Mouse (Mus musculus) midbrain, embryonic 15.5 days (tissue): Measurements from ENCODE around the gene Mag. TPM values are rescaled to one million over a fixed set of nuclear protein-coding genes. Genes with fewer than 3 reads are reported as not detected.

Experiments used
- ATAC-seq: fragments of 200-750 bp; cut with Nextera tagmentation; replicated peaks from 2 replicates; pipeline ENCODE4 v1.8.0; 2017; ENCODE audit warnings: moderate TSS enrichment
- H3K27ac ChIP-seq: fragments of 300-500 bp; sonication (generic); 2 replicates; pipeline ENCODE4 v1.5.1; 2015; ENCODE audit warnings: mild to moderate bottlenecking, inconsistent platforms
- H3K27me3 ChIP-seq: fragments of 300-500 bp; sonication (generic); replicated peaks from 2 replicates; pipeline ENCODE4 v1.6.1; 2015; ENCODE audit warnings: inconsistent platforms
- H3K36me3 ChIP-seq: fragments of 300-500 bp; sonication (generic); replicated peaks from 2 replicates; pipeline ENCODE4 v1.6.1; 2015; ENCODE audit warnings: inconsistent platforms
- H3K4me1 ChIP-seq: fragments of 300-500 bp; sonication (generic); 2 replicates; pipeline ENCODE4 v1.6.1; 2015; ENCODE audit warnings: inconsistent platforms
- H3K4me2 ChIP-seq: fragments of 300-500 bp; sonication (generic); 2 replicates; pipeline ENCODE4 v1.6.1; 2015; ENCODE audit warnings: inconsistent platforms, mild to moderate bottlenecking, moderate library complexity
- H3K4me3 ChIP-seq: fragments of 300-500 bp; sonication (generic); 2 replicates; pipeline ENCODE4 v1.5.1; 2015; ENCODE audit warnings: mild to moderate bottlenecking, inconsistent platforms
- H3K9ac ChIP-seq: fragments of 300-500 bp; sonication (generic); 2 replicates; pipeline ENCODE4 v1.6.1; 2015; ENCODE audit warnings: mild to moderate bottlenecking, inconsistent platforms
- H3K9me3 ChIP-seq: fragments of 300-500 bp; sonication (generic); 2 replicates; pipeline ENCODE4 v1.6.1; 2016; ENCODE audit warnings: inconsistent platforms
- WGBS: fragments of 180-500 bp; shearing (Covaris S2); methylation state at CpG from one replicate; pipeline ENCODE4 v1.1.7; 2015; ENCODE audit warnings: mixed read lengths; 5-methylcytosine and 5-hydroxymethylcytosine counted together
- polyA plus RNA-seq: library from polyadenylated mRNA; unstranded; fragments of >200 nt; fragmentation: Nextera tagmentation; extraction: Ambion mirVana; gene quantifications from 2 replicates; pipeline ENCODE4 v1.2.1, GENCODE M21; 2015

The Mag gene
- polyA plus RNA-seq: 2.9 and 3.4 TPM in 2 replicates

DNA sequence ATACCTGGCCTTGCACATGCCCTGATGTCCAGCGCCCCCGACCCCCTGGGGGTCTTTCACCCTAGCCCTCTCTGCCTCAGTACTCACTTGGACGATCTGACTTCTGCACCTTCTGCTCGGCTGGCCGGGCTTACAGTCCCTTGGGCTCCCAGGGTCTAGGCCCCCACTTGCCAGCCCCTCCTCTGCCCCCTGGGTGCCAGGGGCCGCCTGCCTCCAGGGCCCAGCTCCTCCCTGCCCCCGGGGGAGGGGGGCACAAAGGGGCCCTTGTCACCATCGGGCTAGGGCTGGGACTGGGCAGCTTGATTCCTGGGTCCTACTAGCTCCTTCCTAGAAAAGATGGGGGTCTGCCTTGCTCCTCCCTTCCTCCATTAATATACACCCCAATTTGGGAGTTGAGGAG lies at the start of gene Mag:
Gene Mag, minus strand, starts transcription at position 142 of the 400 bp plus-strand sequence.
- no peak for ATAC-seq
- 76% methylated on average over 8 of the region's 8 CpGs for WGBS
- Histone ChIP-seq H3K9me3 (no peaks in the 10 kb centered on the region), H3K36me3 (no peaks in the 10 kb centered on the region), H3K4me1 (no peaks in the 10 kb centered on the region; the same call in 1 of the 2 replicates), H3K4me2 (no peak within 1 kb of the TSS), H3K27me3 (no peaks in the 10 kb centered on the region), H3K9ac (no peak within 1 kb of the TSS), H3K4me3 (no peak within 1 kb of the TSS), H3K27ac (no peak within 1 kb of the TSS)

DNA sequence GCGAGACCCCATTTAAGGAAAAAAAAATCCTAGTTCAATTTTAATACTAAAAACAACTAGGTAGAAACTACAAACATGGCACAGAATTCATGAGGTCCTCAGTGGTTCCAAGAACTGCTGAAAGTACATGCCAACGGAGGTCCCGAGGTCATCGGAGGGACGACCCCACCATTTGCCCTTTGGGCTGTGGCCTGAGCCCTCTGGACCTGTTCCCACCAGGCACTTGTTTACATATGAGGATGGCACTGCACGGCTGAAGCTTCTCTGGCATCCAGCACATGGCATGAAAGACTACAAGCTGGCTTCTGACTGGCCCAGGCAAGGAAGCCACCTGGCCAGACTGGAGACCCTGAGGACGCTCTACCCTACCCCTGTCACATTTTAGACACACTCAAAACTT lies 49.7 kb upstream of the Mag start:
- Histone ChIP-seq H3K27ac (no peak overlapping the region), H3K36me3 (no peaks in the 10 kb centered on the region), H3K9ac (no peak overlapping the region), H3K9me3 (no peaks in the 10 kb centered on the region), H3K4me2 (no peak overlapping the region), H3K27me3 (no peaks in the 10 kb centered on the region), H3K4me1 (0 out of 2 replicates have a peak, but pooled peaks cover under 1% of the 10 kb centered on the region), H3K4me3 (no peak overlapping the region)
- WGBS: 88% methylated on average over 7 of the region's 7 CpGs
- no peak for ATAC-seq

- no peak overlapping the region for H3K4me3 ChIP-seq
- no peaks in the 10 kb centered on the region for H3K9me3 ChIP-seq
- H3K9ac ChIP-seq: no peak overlapping the region
- WGBS: 95% methylated on average over 5 of the region's 5 CpGs
- no peaks in the 10 kb centered on the region for H3K36me3 ChIP-seq
- no peak overlapping the region for H3K4me2 ChIP-seq
- ATAC-seq: no peak
- no peaks in the 10 kb centered on the region for H3K27me3 ChIP-seq
- H3K27ac ChIP-seq: no peak overlapping the region
- H3K4me1 ChIP-seq: peaks cover 15% of the 10 kb centered on the region
Observed at GRCm38 (mm10) chr7:30962862-30963261, 48.2 kb upstream of the Mag start.

DNA sequence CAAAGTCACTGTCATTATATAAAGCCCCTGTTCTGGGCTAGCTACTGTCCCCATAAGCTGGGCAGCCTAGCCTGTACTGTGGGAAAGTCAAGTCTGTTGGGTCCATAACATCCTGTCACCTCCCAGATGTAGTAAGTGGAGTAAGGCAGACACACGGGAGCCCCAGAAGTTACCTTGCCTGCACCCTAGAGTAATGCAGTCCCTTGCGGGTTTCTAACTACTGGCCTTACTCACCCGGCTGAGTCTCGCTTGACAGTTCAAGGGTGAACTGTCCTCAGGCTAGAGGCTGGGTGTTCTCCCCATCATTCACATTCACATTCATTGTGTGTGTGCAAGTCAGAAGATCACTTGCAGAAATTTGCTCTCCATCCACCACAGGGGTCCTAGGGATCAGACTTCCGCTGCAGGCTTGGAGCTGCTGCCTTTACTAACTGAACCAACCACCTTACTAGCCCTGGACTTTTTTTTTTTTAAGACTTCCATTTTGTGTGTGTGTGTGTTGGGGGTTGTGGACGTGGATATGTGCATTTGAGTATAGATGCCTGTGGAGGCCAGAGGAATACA lies 45.2 kb upstream of the Mag start:
- Histone ChIP-seq H3K36me3 (no peaks in the 10 kb centered on the region), H3K4me1 (peaks cover 26% of the 10 kb centered on the region), H3K4me2 (no peak overlapping the region), H3K27me3 (no peaks in the 10 kb centered on the region), H3K4me3 (no peak overlapping the region), H3K27ac (no peak overlapping the region), H3K9ac (no peak overlapping the region), H3K9me3 (no peaks in the 10 kb centered on the region)
- no peak for ATAC-seq
- 86% methylated on average over 6 of the region's 6 CpGs for WGBS

- Histone ChIP-seq H3K9ac (no peak overlapping the region), H3K4me1 (peaks cover 26% of the 10 kb centered on the region), H3K27me3 (no peaks in the 10 kb centered on the region), H3K27ac (no peak overlapping the region), H3K4me3 (no peak overlapping the region), H3K36me3 (peaks cover 4% of the 10 kb centered on the region; the same call in 1 of the 2 replicates), H3K4me2 (no peak overlapping the region), H3K9me3 (no peaks in the 10 kb centered on the region)
- ATAC-seq: no peak
- 95% methylated on average over 9 of the region's 9 CpGs for WGBS
Observed at GRCm38 (mm10) chr7:30958866-30959487, 44.3 kb upstream of the Mag start.

- H3K27me3 ChIP-seq: no peaks in the 10 kb centered on the region
- H3K4me3 ChIP-seq: peak overlapping the region; percentile 92
- H3K4me1 ChIP-seq: peaks cover 26% of the 10 kb centered on the region
- H3K4me2 ChIP-seq: peak overlapping the region; percentile 84
- no peak; the same call in 1 of the 2 replicates for ATAC-seq
- peaks cover 8% of the 10 kb centered on the region; the same call in 1 of the 2 replicates for H3K36me3 ChIP-seq
- peak overlapping the region; percentile 97 for H3K9ac ChIP-seq
- H3K27ac ChIP-seq: peak overlapping the region; percentile 99
- H3K9me3 ChIP-seq: no peaks in the 10 kb centered on the region
- 76% methylated on average over 28 of the region's 28 CpGs for WGBS
Observed at GRCm38 (mm10) chr7:30958109-30958865, 43.6 kb upstream of the Mag start.

GRCm38 (mm10) chr7:30957367-30957783 lies 42.7 kb upstream of the Mag start:
- Histone ChIP-seq H3K9me3 (no peaks in the 10 kb centered on the region), H3K9ac (peak overlapping the region; percentile 97), H3K27ac (peak overlapping the region; percentile 99), H3K4me3 (peak overlapping the region; percentile 92), H3K4me1 (peaks cover 26% of the 10 kb centered on the region), H3K36me3 (peaks cover 17% of the 10 kb centered on the region; the same call in 1 of the 2 replicates), H3K4me2 (peak overlapping the region; percentile 84), H3K27me3 (no peaks in the 10 kb centered on the region)
- WGBS: under 1% methylated on average over 43 of the region's 43 CpGs
- ATAC-seq: peak; percentile 63

- Histone ChIP-seq H3K4me2 (peak within 1 kb of the TSS; percentile 84), H3K4me3 (peak within 1 kb of the TSS; percentile 92), H3K27me3 (no peaks in the 10 kb centered on the region), H3K36me3 (peaks cover 22% of the 10 kb centered on the region; the same call in 1 of the 2 replicates), H3K9me3 (no peaks in the 10 kb centered on the region), H3K27ac (peak within 1 kb of the TSS; percentile 99), H3K9ac (peak within 1 kb of the TSS; percentile 97), H3K4me1 (peaks cover 26% of the 10 kb centered on the region)
- peak; percentile 59 for ATAC-seq
- under 1% methylated on average over 40 of the region's 82 CpGs for WGBS
Observed at GRCm38 (mm10) chr7:30956756-30957366, 42.2 kb upstream of the Mag start, which contains the start of gene Usf2. Gene Usf2 (minus strand): TSS chr7:30956803.

- Histone ChIP-seq H3K9me3 (no peaks in the 10 kb centered on the region), H3K27me3 (no peaks in the 10 kb centered on the region), H3K4me3 (peak overlapping the region; percentile 92), H3K27ac (peak overlapping the region; percentile 99), H3K9ac (peak overlapping the region; percentile 97), H3K36me3 (peaks cover 25% of the 10 kb centered on the region; the same call in 1 of the 2 replicates), H3K4me2 (peak overlapping the region; percentile 84), H3K4me1 (peaks cover 26% of the 10 kb centered on the region)
- peak; percentile 43 for ATAC-seq
- 0% methylated on average over 34 of the region's 49 CpGs for WGBS
Observed at GRCm38 (mm10) chr7:30956357-30956751, 41.7 kb upstream of the Mag start.

DNA sequence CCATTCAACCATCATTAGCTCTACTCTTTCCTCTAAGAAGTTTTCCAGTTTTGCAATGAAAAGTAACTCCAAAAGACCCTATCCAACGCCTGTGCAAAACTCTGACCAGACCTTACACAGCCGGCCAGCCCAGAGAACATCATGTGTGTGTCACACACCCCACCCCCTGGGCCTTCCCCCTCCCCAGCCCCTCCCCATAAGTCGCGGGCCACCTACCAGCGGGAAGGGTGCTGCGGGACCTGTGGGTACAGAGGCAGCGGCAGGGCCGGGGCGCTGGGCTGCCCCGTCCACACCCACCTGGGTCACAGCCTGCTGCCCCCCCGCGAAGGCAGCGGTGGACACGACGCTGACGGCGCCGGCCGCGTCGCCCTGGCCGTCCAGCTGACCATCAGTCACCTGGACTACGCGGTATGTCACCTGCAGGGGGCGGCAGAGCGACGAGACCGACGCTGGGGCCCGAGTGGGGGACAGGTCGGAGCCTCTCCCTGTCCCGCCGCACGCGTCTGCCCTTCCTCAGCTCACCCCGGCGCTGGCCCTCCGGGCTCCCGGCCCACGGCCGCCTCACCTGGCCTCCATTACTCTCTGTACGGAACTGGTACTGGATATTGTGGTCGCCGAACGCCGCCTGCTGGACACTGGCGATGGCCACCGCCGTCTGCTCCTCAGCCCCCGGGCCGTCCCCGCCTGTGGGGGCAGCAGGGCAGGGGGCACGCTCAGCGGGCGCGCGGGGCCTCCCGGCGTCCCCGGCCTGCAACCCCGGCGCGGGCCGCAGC lies 41.1 kb upstream of the Mag start:
- WGBS: under 1% methylated on average over 56 of the region's 64 CpGs

GRCm38 (mm10) chr7:30954971-30955520 lies 40.4 kb upstream of the Mag start:
- Histone ChIP-seq H3K4me2 (peak overlapping the region; percentile 84), H3K4me1 (peaks cover 26% of the 10 kb centered on the region), H3K9ac (peak overlapping the region; percentile 97; the same call in 1 of the 2 replicates), H3K27me3 (no peaks in the 10 kb centered on the region), H3K36me3 (peaks cover 29% of the 10 kb centered on the region; the same call in 1 of the 2 replicates), H3K27ac (no peak overlapping the region), H3K9me3 (no peaks in the 10 kb centered on the region), H3K4me3 (peak overlapping the region; percentile 92)
- WGBS: 89% methylated on average over 12 of the region's 12 CpGs
- ATAC-seq: 0 out of 2 replicates have a peak, but pooled peaks have one; percentile 6

More for the DNA sequence above, 41.1 kb upstream of the Mag start:
- Histone ChIP-seq H3K36me3 (peaks cover 25% of the 10 kb centered on the region; the same call in 1 of the 2 replicates), H3K4me1 (peaks cover 26% of the 10 kb centered on the region), H3K27me3 (no peaks in the 10 kb centered on the region), H3K9ac (peak overlapping the region; percentile 97), H3K4me2 (peak overlapping the region; percentile 84), H3K4me3 (peak overlapping the region; percentile 92), H3K27ac (peak overlapping the region; percentile 99), H3K9me3 (no peaks in the 10 kb centered on the region)
- peak; percentile 65 for ATAC-seq
